Mouse (Mus musculus) thymus, adult 18-20 months (tissue): ENCODE measurements at regions not wholly inside any gene's neighbourhood (a gene's known extent, or its start where the extent isn't known, plus 50 kb on each side); places are given as distances from the start of the nearest gene placed in this dataset.
"Not testable (repeated sequence)": the region's sequence is repeated elsewhere in the genome, so short reads cannot be mapped to it uniquely, and the experiment has no call there.

Experiments used
- DNase-seq, 2 experiments: peaks; one replicate each; pipeline ENCODE4 v3.0.0; 2022; ENCODE audit warnings: mixed read lengths in 2 of 2

GRCm38 (mm10) chr12:113333853-113334252 lies 148.1 kb downstream of the Tmem121 start:
- DNase-seq, result not testable (repeated sequence)

GRCm38 (mm10) chr12:113337271-113337670 lies 151.5 kb downstream of the Tmem121 start:
- DNase-seq, result no peak

- no peak for DNase-seq
These were observed 150.4 kb upstream of the Adam6b start for GRCm38 (mm10) chr12:113338891-113339290.

- DNase-seq, result no peak
These were observed 148.3 kb upstream of the Adam6b start for GRCm38 (mm10) chr12:113341046-113341445.

GRCm38 (mm10) chr12:113355132-113355531 lies 134.2 kb upstream of the Adam6b start:
- DNase-seq, result no peak

- no peak for DNase-seq
These were observed 131.2 kb upstream of the Adam6b start for GRCm38 (mm10) chr12:113358077-113358476.

GRCm38 (mm10) chr12:113360032-113360431 lies 129.3 kb upstream of the Adam6b start:
- no peak for DNase-seq

GRCm38 (mm10) chr12:113362409-113363038 lies 126.8 kb upstream of the Adam6b start:
- DNase-seq, result no peak

GRCm38 (mm10) chr12:113364023-113364422 lies 125.3 kb upstream of the Adam6b start:
- no peak for DNase-seq

- DNase-seq, result no peak
These were observed 124.9 kb upstream of the Adam6b start for GRCm38 (mm10) chr12:113364437-113364836.

- DNase-seq, result no peak
These were observed 123.5 kb upstream of the Adam6b start for GRCm38 (mm10) chr12:113365783-113366182.

- DNase-seq, result no peak
These were observed 122.9 kb upstream of the Adam6b start for GRCm38 (mm10) chr12:113366394-113366793.

- no peak for DNase-seq
These were observed 87.7 kb upstream of the Adam6b start for GRCm38 (mm10) chr12:113401578-113402113.

- no peak for DNase-seq
These were observed 86.5 kb upstream of the Adam6b start for GRCm38 (mm10) chr12:113402823-113403222.

- no peak for DNase-seq
These were observed 78.2 kb upstream of the Adam6b start for GRCm38 (mm10) chr12:113411113-113411512.

GRCm38 (mm10) chr12:113413996-113414395 lies 75.3 kb upstream of the Adam6b start:
- no peak for DNase-seq

- DNase-seq, result no peak
These were observed 71.8 kb upstream of the Adam6b start for GRCm38 (mm10) chr12:113417521-113417920.

GRCm38 (mm10) chr12:113418731-113419402 lies 70.4 kb upstream of the Adam6b start:
- DNase-seq, result no peak

GRCm38 (mm10) chr12:113420721-113421305 lies 68.5 kb upstream of the Adam6b start:
- DNase-seq, result no peak

- no peak for DNase-seq
These were observed 67.4 kb upstream of the Adam6b start for GRCm38 (mm10) chr12:113421716-113422595.

GRCm38 (mm10) chr12:113422736-113423254 lies 66.5 kb upstream of the Adam6b start:
- DNase-seq, result no peak
